Mouse (Mus musculus): ENCODE results near the gene Mst1r. TPM values are rescaled to one million over a fixed set of nuclear protein-coding genes. Genes with fewer than 3 reads are reported as not detected.

The Mst1r gene
- polyA plus RNA-seq, 1 experiment: 8.5 TPM

GRCm38 (mm10) chr9:107880411-107880810, 26.3 kb upstream of the Mst1r start:
- no peak for DNase-seq
- no peaks in the 10 kb centered on the region for H3K4me1 ChIP-seq (replicated peaks; ENCODE audit: control insufficient read depth, insufficient read depth, low read length)
- no peaks in the 10 kb centered on the region for H3K27me3 ChIP-seq (ENCODE audit: control insufficient read depth, insufficient read depth, low read length)
- no peaks in the 10 kb centered on the region for H3K36me3 ChIP-seq (ENCODE audit: control insufficient read depth, insufficient read depth, low read length)
- WGBS: 66% methylated on average over 4 of the region's 4 CpGs
- TF ChIP-seq CTCF (IDR thresholded peaks at IDR 0.05; ENCODE audit: borderline replicate concordance, control insufficient read depth, extremely low read depth, insufficient read depth, low read length, poor library complexity) (no peak), POLR2A (IDR thresholded peaks at IDR 0.05; ENCODE audit: control insufficient read depth, extremely low read depth, insufficient read depth, low read length, poor library complexity) (no peak)
- no peak overlapping the region for H3K27ac ChIP-seq (ENCODE audit: control insufficient read depth, insufficient read depth, low read length)
- H3K4me3 ChIP-seq (ENCODE audit: control insufficient read depth, insufficient read depth, low read length): no peak overlapping the region

GRCm38 (mm10) chr9:107887804-107888266, 18.8 kb upstream of the Mst1r start, which contains the start of gene Mon1a:
Gene Mon1a (plus strand): TSS chr9:107888151.
- Histone ChIP-seq H3K27ac (ENCODE audit: control insufficient read depth, insufficient read depth, low read length) (peak within 1 kb of the TSS; percentile 39; the same call in 1 of the 2 replicates), H3K4me1 (replicated peaks; ENCODE audit: control insufficient read depth, insufficient read depth, low read length) (peaks cover 7% of the 10 kb centered on the region), H3K27me3 (ENCODE audit: control insufficient read depth, insufficient read depth, low read length) (no peaks in the 10 kb centered on the region), H3K4me3 (ENCODE audit: control insufficient read depth, insufficient read depth, low read length) (peak within 1 kb of the TSS; percentile 84), H3K36me3 (ENCODE audit: control insufficient read depth, insufficient read depth, low read length) (no peaks in the 10 kb centered on the region)
- WGBS: under 1% methylated on average over 28 of the region's 28 CpGs
- peak; percentile 90 for DNase-seq
- peak; percentile 67 for TF ChIP-seq POLR2A (IDR thresholded peaks at IDR 0.05; ENCODE audit: control insufficient read depth, extremely low read depth, insufficient read depth, low read length, poor library complexity)
- no peak for TF ChIP-seq CTCF (IDR thresholded peaks at IDR 0.05; ENCODE audit: borderline replicate concordance, control insufficient read depth, extremely low read depth, insufficient read depth, low read length, poor library complexity)

GRCm38 (mm10) chr9:107888267-107888850, 18.3 kb upstream of the Mst1r start:
- Histone ChIP-seq H3K4me1 (replicated peaks; ENCODE audit: control insufficient read depth, insufficient read depth, low read length) (peaks cover 7% of the 10 kb centered on the region), H3K4me3 (ENCODE audit: control insufficient read depth, insufficient read depth, low read length) (peak overlapping the region; percentile 84), H3K36me3 (ENCODE audit: control insufficient read depth, insufficient read depth, low read length) (no peaks in the 10 kb centered on the region), H3K27me3 (ENCODE audit: control insufficient read depth, insufficient read depth, low read length) (no peaks in the 10 kb centered on the region), H3K27ac (ENCODE audit: control insufficient read depth, insufficient read depth, low read length) (peak overlapping the region; percentile 39; the same call in 1 of the 2 replicates)
- DNase-seq: peak; percentile 39
- under 1% methylated on average over 18 of the region's 18 CpGs for WGBS
- TF ChIP-seq POLR2A (IDR thresholded peaks at IDR 0.05; ENCODE audit: control insufficient read depth, extremely low read depth, insufficient read depth, low read length, poor library complexity) (no peak), CTCF (IDR thresholded peaks at IDR 0.05; ENCODE audit: borderline replicate concordance, control insufficient read depth, extremely low read depth, insufficient read depth, low read length, poor library complexity) (no peak)

- Histone ChIP-seq H3K27ac (ENCODE audit: control insufficient read depth, insufficient read depth, low read length) (no peak overlapping the region), H3K4me1 (replicated peaks; ENCODE audit: control insufficient read depth, insufficient read depth, low read length) (peaks cover 7% of the 10 kb centered on the region), H3K4me3 (ENCODE audit: control insufficient read depth, insufficient read depth, low read length) (no peak overlapping the region), H3K27me3 (ENCODE audit: control insufficient read depth, insufficient read depth, low read length) (no peaks in the 10 kb centered on the region), H3K36me3 (ENCODE audit: control insufficient read depth, insufficient read depth, low read length) (no peaks in the 10 kb centered on the region)
- no peak for DNase-seq
- TF ChIP-seq CTCF (IDR thresholded peaks at IDR 0.05; ENCODE audit: borderline replicate concordance, control insufficient read depth, extremely low read depth, insufficient read depth, low read length, poor library complexity) (no peak), POLR2A (IDR thresholded peaks at IDR 0.05; ENCODE audit: control insufficient read depth, extremely low read depth, insufficient read depth, low read length, poor library complexity) (no peak)
- WGBS: 94% methylated on average over 6 of the region's 6 CpGs
Measured at GRCm38 (mm10) chr9:107890260-107890659, 16.4 kb upstream of the Mst1r start.

GRCm38 (mm10) chr9:107891023-107891422, 15.7 kb upstream of the Mst1r start:
- 100% methylated on average over 1 of the region's 1 CpGs for WGBS
- Histone ChIP-seq H3K36me3 (ENCODE audit: control insufficient read depth, insufficient read depth, low read length) (no peaks in the 10 kb centered on the region), H3K27ac (ENCODE audit: control insufficient read depth, insufficient read depth, low read length) (no peak overlapping the region), H3K27me3 (ENCODE audit: control insufficient read depth, insufficient read depth, low read length) (no peaks in the 10 kb centered on the region), H3K4me3 (ENCODE audit: control insufficient read depth, insufficient read depth, low read length) (no peak overlapping the region), H3K4me1 (replicated peaks; ENCODE audit: control insufficient read depth, insufficient read depth, low read length) (peaks cover 7% of the 10 kb centered on the region)
- no peak for DNase-seq
- TF ChIP-seq CTCF (IDR thresholded peaks at IDR 0.05; ENCODE audit: borderline replicate concordance, control insufficient read depth, extremely low read depth, insufficient read depth, low read length, poor library complexity) (no peak), POLR2A (IDR thresholded peaks at IDR 0.05; ENCODE audit: control insufficient read depth, extremely low read depth, insufficient read depth, low read length, poor library complexity) (no peak)

- Histone ChIP-seq H3K4me3 (ENCODE audit: control insufficient read depth, insufficient read depth, low read length) (no peak overlapping the region), H3K36me3 (ENCODE audit: control insufficient read depth, insufficient read depth, low read length) (peaks cover 10% of the 10 kb centered on the region), H3K27ac (ENCODE audit: control insufficient read depth, insufficient read depth, low read length) (no peak overlapping the region), H3K27me3 (ENCODE audit: control insufficient read depth, insufficient read depth, low read length) (no peaks in the 10 kb centered on the region), H3K4me1 (replicated peaks; ENCODE audit: control insufficient read depth, insufficient read depth, low read length) (no peaks in the 10 kb centered on the region)
- WGBS: 95% methylated on average over 10 of the region's 10 CpGs
- no peak for TF ChIP-seq POLR2A (IDR thresholded peaks at IDR 0.05; ENCODE audit: control insufficient read depth, extremely low read depth, insufficient read depth, low read length, poor library complexity)
- TF ChIP-seq CTCF (IDR thresholded peaks at IDR 0.05; ENCODE audit: borderline replicate concordance, control insufficient read depth, extremely low read depth, insufficient read depth, low read length, poor library complexity): no peak
- no peak for DNase-seq
Measured at GRCm38 (mm10) chr9:107898563-107898962, 8.1 kb upstream of the Mst1r start.
